Comparison of ENCODE assay signal across 19 mouse cellular contexts in genomic region chr10:114567891-114568290, GRCm38 (mm10).
"Had no signal": no experiment of that assay in that cellular context is flagged by ENCODE, and none has a peak within 500 bp of the region (broad histone marks: within the 10 kb centered on the region; RNA-seq: fewer than 3 reads in every experiment).

No protein-coding gene starts in this region.

- H3K9me3 ChIP-seq: limb, embryonic 12.5 days; limb, embryonic 15.5 days; midbrain, embryonic 13.5 days had no signal

- DNase-seq: kidney, adult 9 months; kidney, postnatal 14 days; kidney, postnatal 4 days; layer of hippocampus, adult 9-11 months; left cerebral cortex, postnatal 4 days; liver, postnatal 0 days; lung, embryonic 14.5 days; right cerebral cortex, postnatal 14 days; right cerebral cortex, postnatal 4 days; thymus, adult 2 months; thymus, postnatal 14 days had no signal

- H3K4me1 ChIP-seq: limb, embryonic 12.5 days; limb, embryonic 15.5 days; midbrain, embryonic 13.5 days had no signal

- H3K36me3 ChIP-seq: limb, embryonic 12.5 days; limb, embryonic 15.5 days; midbrain, embryonic 13.5 days had no signal

- H3K4me3 ChIP-seq: left cerebral cortex, adult 2 months; limb, embryonic 12.5 days; limb, embryonic 15.5 days; midbrain, embryonic 13.5 days; myocyte had no signal

- H3K27ac ChIP-seq: left cerebral cortex, adult 2 months; limb, embryonic 12.5 days; limb, embryonic 15.5 days; liver, embryonic 14.5 days; macrophage; midbrain, embryonic 13.5 days; stomach, postnatal 0 days had no signal

- H3K27me3 ChIP-seq: limb, embryonic 12.5 days; limb, embryonic 15.5 days; midbrain, embryonic 13.5 days had no signal
